In genomic region chr4:109978068-109978857, GRCm38 (mm10) we compare ENCODE assay signal across 9 mouse cellular contexts. TPM values are rescaled to one million over a fixed set of nuclear protein-coding genes. Genes with fewer than 3 reads are reported as not detected.
DNase-seq lines count a peak whose midpoint lies in the region; ATAC-seq lines count a peak whose summit lies in the region.
"Had no signal": no experiment of that assay in that cellular context is flagged by ENCODE, and none has a peak within 500 bp of the region (broad histone marks: within the 10 kb centered on the region; RNA-seq: fewer than 3 reads in every experiment).

No protein-coding gene starts in this region.

- no peak overlapping the region for H3K9ac ChIP-seq in lung, embryonic 15.5 days
- H3K9ac ChIP-seq in forebrain, embryonic 13.5 days = peak overlapping the region; percentile 97
- H3K9ac ChIP-seq in limb, embryonic 15.5 days = no peak overlapping the region
- no peak overlapping the region for H3K9ac ChIP-seq in stomach, embryonic 16.5 days (ENCODE audit: low read length)

- no peak overlapping the region for H3K27ac ChIP-seq in lung, embryonic 15.5 days
- peak overlapping the region; percentile 92 for H3K27ac ChIP-seq in forebrain, embryonic 13.5 days
- H3K27ac ChIP-seq in limb, embryonic 15.5 days = no peak overlapping the region
- H3K27ac ChIP-seq in stomach, embryonic 16.5 days (ENCODE audit: low read length) = no peak overlapping the region

- no peak for DNase-seq in lung, postnatal 4 days
- no peak for DNase-seq in adrenal gland, adult 18-20 months (ENCODE audit: low spot score in 2 of 2)
- no peak for DNase-seq in lung, adult 18-20 months

- WGBS in lung, embryonic 15.5 days = under 1% methylated on average over 54 of the region's 56 CpGs
- under 1% methylated on average over 56 of the region's 56 CpGs for WGBS in forebrain, embryonic 13.5 days
- WGBS in limb, embryonic 15.5 days = 1% methylated on average over 56 of the region's 56 CpGs
- under 1% methylated on average over 56 of the region's 56 CpGs for WGBS in stomach, embryonic 16.5 days

- no peaks in the 10 kb centered on the region for H3K36me3 ChIP-seq in lung, embryonic 15.5 days
- peaks cover 20% of the 10 kb centered on the region for H3K36me3 ChIP-seq in forebrain, embryonic 13.5 days (ENCODE audit: poor library complexity, severe bottlenecking)
- H3K36me3 ChIP-seq in limb, embryonic 15.5 days = no peaks in the 10 kb centered on the region
- no peaks in the 10 kb centered on the region for H3K36me3 ChIP-seq in stomach, embryonic 16.5 days (ENCODE audit: control insufficient read depth, insufficient read depth, low read length)

- peak overlapping the region; percentile 72 for H3K4me2 ChIP-seq in lung, embryonic 15.5 days
- H3K4me2 ChIP-seq in forebrain, embryonic 13.5 days = peak overlapping the region; percentile 79
- peak overlapping the region; percentile 75 for H3K4me2 ChIP-seq in limb, embryonic 15.5 days
- H3K4me2 ChIP-seq in stomach, embryonic 16.5 days (ENCODE audit: low read depth, low read length) = peak overlapping the region; percentile 54

- H3K4me3 ChIP-seq in lung, embryonic 15.5 days = peak overlapping the region; percentile 43
- H3K4me3 ChIP-seq in forebrain, embryonic 13.5 days = peak overlapping the region; percentile 70
- peak overlapping the region; percentile 42 for H3K4me3 ChIP-seq in limb, embryonic 15.5 days
- H3K4me3 ChIP-seq in stomach, embryonic 16.5 days (replicated peaks; ENCODE audit: low read length) = peak overlapping the region; percentile 41

- peaks cover 100% of the 10 kb centered on the region for H3K27me3 ChIP-seq in lung, embryonic 15.5 days
- H3K27me3 ChIP-seq in forebrain, embryonic 13.5 days = peaks cover 94% of the 10 kb centered on the region
- H3K27me3 ChIP-seq in limb, embryonic 15.5 days = peaks cover 98% of the 10 kb centered on the region
- H3K27me3 ChIP-seq in stomach, embryonic 16.5 days (ENCODE audit: control insufficient read depth, insufficient read depth, low read length) = peaks cover 93% of the 10 kb centered on the region

- H3K4me1 ChIP-seq in lung, embryonic 15.5 days = peaks cover 40% of the 10 kb centered on the region
- H3K4me1 ChIP-seq in forebrain, embryonic 13.5 days = peaks cover 51% of the 10 kb centered on the region
- peaks cover 48% of the 10 kb centered on the region for H3K4me1 ChIP-seq in limb, embryonic 15.5 days
- peaks cover 28% of the 10 kb centered on the region for H3K4me1 ChIP-seq in stomach, embryonic 16.5 days (ENCODE audit: control insufficient read depth, insufficient read depth, low read length)

- ATAC-seq in lung, embryonic 15.5 days (ENCODE audit: borderline replicate concordance, extremely low read depth, low FRiP score, low TSS enrichment) = no peak
- peak; percentile 16 for ATAC-seq in forebrain, embryonic 13.5 days
- no peak for ATAC-seq in limb, embryonic 15.5 days (ENCODE audit: insufficient number of reproducible peaks, low FRiP score, low TSS enrichment, low read depth)
- ATAC-seq in stomach, embryonic 16.5 days (ENCODE audit: insufficient read depth, low FRiP score) = peak; percentile 16; the same call in 1 of the 2 replicates
- ATAC-seq in frontal cortex, adult (ENCODE audit: low TSS enrichment) = no peak

- no peaks in the 10 kb centered on the region for H3K9me3 ChIP-seq in lung, embryonic 15.5 days
- H3K9me3 ChIP-seq in forebrain, embryonic 13.5 days (replicated peaks) = no peaks in the 10 kb centered on the region
- H3K9me3 ChIP-seq in limb, embryonic 15.5 days = no peaks in the 10 kb centered on the region
- H3K9me3 ChIP-seq in stomach, embryonic 16.5 days (replicated peaks; ENCODE audit: control insufficient read depth, low read length) = no peaks in the 10 kb centered on the region

RNA-seq across cellular contexts. Expression of gene Dmrta2, which starts 0.4 kb away (rescaled TPM):
- 0.09 and 0.14 TPM in 2 replicates for polyA plus RNA-seq in lung, embryonic 15.5 days (2015; fragmentation: Nextera tagmentation; extraction: Ambion mirVana)
- polyA plus RNA-seq in forebrain, embryonic 13.5 days (2015; fragmentation: Nextera tagmentation; extraction: Ambion mirVana) = 6.1 and 7.1 TPM in 2 replicates
- 0.09 and 0.17 TPM in 2 replicates for polyA plus RNA-seq in limb, embryonic 15.5 days (2015; fragmentation: Nextera tagmentation; extraction: Ambion mirVana)
- 0.09 TPM in 1 of 2 replicates, not detected in the other for polyA plus RNA-seq in stomach, embryonic 16.5 days (2015; fragmentation: Nextera tagmentation; extraction: Ambion mirVana)
- under 1 TPM; 0.10 to 0.17 TPM for total RNA-seq in adrenal gland, adult 18-20 months (2021)
- total RNA-seq: neutrophil, adult 5-6 weeks had no signal

Comparison
In these comparisons a context has a peak if more than half of its experiments do, and no peak if none do; other contexts are left out.
1. ATAC-seq: peak in forebrain, embryonic 13.5 days (single experiment) and stomach, embryonic 16.5 days (single experiment); none in lung, embryonic 15.5 days (single experiment), limb, embryonic 15.5 days (single experiment) and frontal cortex, adult (single experiment).
2. Peak in every context shown above with its lines, with median percentiles within 50 percentile points of each other: H3K4me2 ChIP-seq and H3K4me3 ChIP-seq.